Mouse (Mus musculus) small intestine, adult 2 months (tissue): ENCODE measurements around the gene Atp1a4. TPM values are rescaled to one million over a fixed set of nuclear protein-coding genes. Genes with fewer than 3 reads are reported as not detected.

Source experiments
- H3K27ac ChIP-seq: fragments of 200-500 bp; 2 replicates; pipeline ENCODE4 v1.5.1; 2012; ENCODE audit warnings: low read depth, low read length, control low read depth, inconsistent platforms; ENCODE audit not compliant: insufficient read depth
- H3K27me3 ChIP-seq: fragments of 200-500 bp; 2 replicates; pipeline ENCODE4 v1.6.1; 2012; ENCODE audit warnings: mild to moderate bottlenecking, moderate library complexity, low read length, inconsistent platforms; ENCODE audit not compliant: control insufficient read depth, insufficient read depth
- H3K36me3 ChIP-seq: fragments of 200-500 bp; 2 replicates; pipeline ENCODE4 v1.6.1; 2012; ENCODE audit warnings: mild to moderate bottlenecking, low read length, control low read depth, inconsistent platforms; ENCODE audit not compliant: control insufficient read depth, insufficient read depth
- H3K4me1 ChIP-seq: fragments of 200-500 bp; 2 replicates; pipeline ENCODE4 v1.6.1; 2012; ENCODE audit warnings: low read length, inconsistent platforms, mixed read lengths; ENCODE audit not compliant: control insufficient read depth, insufficient read depth, insufficient read length
- H3K4me3 ChIP-seq: fragments of 200-500 bp; 2 replicates; pipeline ENCODE4 v1.5.1; 2012; ENCODE audit warnings: low read depth, mild to moderate bottlenecking, control low read depth, inconsistent platforms, low read length, moderate library complexity
- CTCF ChIP-seq: fragments of 200-500 bp; IDR thresholded peaks from 2 replicates; pipeline ENCODE4 v1.5.1; 2012; ENCODE audit warnings: low read depth, mild to moderate bottlenecking, control low read depth, inconsistent platforms, low read length, moderate library complexity, mixed read lengths; ENCODE audit not compliant: insufficient replicate concordance, insufficient read length; ENCODE audit errors: extremely low read depth
- POLR2A ChIP-seq: fragments of 200-500 bp; IDR thresholded peaks from 2 replicates; pipeline ENCODE4 v1.6.1; 2012; ENCODE audit warnings: low read depth, mild to moderate bottlenecking, control low read depth, inconsistent platforms, low read length, moderate library complexity
- WGBS: fragments of 180-500 bp; shearing (Covaris S2); methylation state at CpG from one replicate; pipeline ENCODE4 v1.1.7; 2018; 5-methylcytosine and 5-hydroxymethylcytosine counted together
- polyA plus RNA-seq: library from polyadenylated mRNA; depleted of rRNA; stranded (reverse); fragments of >200 nt; gene quantifications from 2 replicates; pipeline ENCODE4 v1.2.3, GENCODE M21; 2012; rRNA removed

Atp1a4 gene
- polyA plus RNA-seq, 1 experiment = not detected

GRCm38 (mm10) chr1:172183056-172183455, 75.2 kb downstream of the Atp1a4 start:
- H3K27ac ChIP-seq = no peak overlapping the region
- no peaks in the 10 kb centered on the region for H3K27me3 ChIP-seq
- TF ChIP-seq CTCF (no peak), POLR2A (no peak)
- WGBS = 96% methylated on average over 6 of the region's 6 CpGs
- H3K4me1 ChIP-seq = no peaks in the 10 kb centered on the region
- H3K4me3 ChIP-seq = no peak overlapping the region
- H3K36me3 ChIP-seq = peaks cover 60% of the 10 kb centered on the region

- H3K36me3 ChIP-seq = peaks cover 54% of the 10 kb centered on the region
These were observed 76.4 kb downstream of the Atp1a4 start for GRCm38 (mm10) chr1:172181777-172182176.

GRCm38 (mm10) chr1:172180881-172181280, 77.3 kb downstream of the Atp1a4 start:
- H3K36me3 ChIP-seq = peaks cover 45% of the 10 kb centered on the region
- 65% methylated on average over 4 of the region's 4 CpGs for WGBS
- no peak overlapping the region for H3K27ac ChIP-seq
- no peaks in the 10 kb centered on the region for H3K4me1 ChIP-seq
- no peaks in the 10 kb centered on the region for H3K27me3 ChIP-seq
- no peak overlapping the region for H3K4me3 ChIP-seq
- TF ChIP-seq POLR2A = no peak

More at GRCm38 (mm10) chr1:172181777-172182176, 76.4 kb downstream of the Atp1a4 start:
- TF ChIP-seq CTCF (no peak), POLR2A (no peak)
- no peaks in the 10 kb centered on the region for H3K27me3 ChIP-seq
- H3K4me3 ChIP-seq = no peak overlapping the region
- no peak overlapping the region for H3K27ac ChIP-seq
- WGBS = 92% methylated on average over 3 of the region's 3 CpGs
- no peaks in the 10 kb centered on the region for H3K4me1 ChIP-seq

- no peaks in the 10 kb centered on the region for H3K4me1 ChIP-seq
- no peak for TF ChIP-seq POLR2A
- TF ChIP-seq CTCF = no peak
- no peak overlapping the region for H3K4me3 ChIP-seq
- no peaks in the 10 kb centered on the region for H3K27me3 ChIP-seq
- H3K27ac ChIP-seq = no peak overlapping the region
- peaks cover 52% of the 10 kb centered on the region for H3K36me3 ChIP-seq
- WGBS = 57% methylated on average over 7 of the region's 7 CpGs
These were observed 79.1 kb downstream of the Atp1a4 start for GRCm38 (mm10) chr1:172179102-172179501.

GRCm38 (mm10) chr1:172177791-172178190, 80.4 kb downstream of the Atp1a4 start:
- peaks cover 61% of the 10 kb centered on the region for H3K36me3 ChIP-seq
- TF ChIP-seq CTCF = no peak
- TF ChIP-seq POLR2A = no peak
- WGBS = 76% methylated on average over 7 of the region's 7 CpGs
- no peaks in the 10 kb centered on the region for H3K27me3 ChIP-seq
- no peaks in the 10 kb centered on the region for H3K4me1 ChIP-seq
- no peak overlapping the region for H3K27ac ChIP-seq
- no peak overlapping the region for H3K4me3 ChIP-seq

Other genes with a start within 250 kb of the Atp1a4 start
- 1.4 and 1.6 TPM in 2 replicates for gene Vangl2, start 230.0 kb downstream of the Atp1a4 start, polyA plus RNA-seq
- gene Nhlh1, start 200.8 kb downstream of the Atp1a4 start, polyA plus RNA-seq = 0.10 and 0.13 TPM in 2 replicates
- 25.0 and 46.0 TPM in 2 replicates for gene Copa, start 175.9 kb downstream of the Atp1a4 start, polyA plus RNA-seq
- 46.4 and 118 TPM in 2 replicates for gene Ncstn, start 175.6 kb downstream of the Atp1a4 start, polyA plus RNA-seq
- 40.5 and 55.1 TPM in 2 replicates for gene Pex19, start 131.7 kb downstream of the Atp1a4 start, polyA plus RNA-seq
- 14.6 and 26.7 TPM in 2 replicates for gene Dcaf8, start 110.3 kb downstream of the Atp1a4 start, polyA plus RNA-seq
- 11.3 and 12.0 TPM in 2 replicates for gene Pea15a, start 51.6 kb downstream of the Atp1a4 start, polyA plus RNA-seq
- gene Casq1, start 38.5 kb downstream of the Atp1a4 start, polyA plus RNA-seq = 0.18 and 0.32 TPM in 2 replicates
- gene Igsf8, start 3.2 kb upstream of the Atp1a4 start, polyA plus RNA-seq = 52.7 and 90.8 TPM in 2 replicates
- 2.7 and 3.5 TPM in 2 replicates for gene Atp1a2, start 39.6 kb upstream of the Atp1a4 start, polyA plus RNA-seq
- gene Kcnj9, start 70.9 kb upstream of the Atp1a4 start, polyA plus RNA-seq = 0.25 TPM in 1 of 2 replicates, not detected in the other
- 0.44 and 0.65 TPM in 2 replicates for gene Kcnj10, start 82.8 kb upstream of the Atp1a4 start, polyA plus RNA-seq
- 3.5 and 4.8 TPM in 2 replicates for gene Pigm, start 118.1 kb upstream of the Atp1a4 start, polyA plus RNA-seq
- gene Slamf9, start 216.9 kb upstream of the Atp1a4 start, polyA plus RNA-seq = 2.1 TPM in 2 replicates
- 145 and 516 TPM in 2 replicates for gene Igsf9, start 223.4 kb upstream of the Atp1a4 start, polyA plus RNA-seq
- 149 and 284 TPM in 2 replicates for gene Tagln2, start 241.6 kb upstream of the Atp1a4 start, polyA plus RNA-seq